Mouse (Mus musculus) adrenal gland, postnatal 25 days (tissue): ENCODE measurements around the gene Rps29. TPM values are rescaled to one million over a fixed set of nuclear protein-coding genes. Genes with fewer than 3 reads are reported as not detected.
A peak's percentile ranks its signal among the peaks of the same experiment; 100 is the strongest.

Experiments used
- DNase-seq: peaks from one replicate; pipeline ENCODE4 v3.0.0; 2021; ENCODE audit warnings: mixed read lengths
- long read RNA-seq: library from polyadenylated mRNA; stranded (forward); transcript quantifications from one replicate; pipeline ENCODE4 v2.0.0, GENCODE M21; 2021
- total RNA-seq: library from RNA; stranded (reverse); gene quantifications from 2 replicates; pipeline ENCODE4 v1.2.3, GENCODE M21; 2021

Rps29 gene
- 1,073 and 1,362 TPM in 2 replicates for total RNA-seq
- long read RNA-seq, transcript Rps29-201 (3 exons, 390 nt) = major isoform, 176 of 178 reads
- long read RNA-seq, partial matches to known transcripts = 2 of 178 reads
- long read RNA-seq, other reads (novel, unspliced or antisense) = 0 of 178 reads

- peak; percentile 95 for DNase-seq
These were observed at the start of gene Rps29 for GRCm38 (mm10) chr12:69158765-69159577. Gene Rps29 (minus strand): TSS chr12:69159186.

GRCm38 (mm10) chr12:69208520-69208919 is 49.5 kb upstream of the Rps29 start:
- DNase-seq = no peak

- DNase-seq = no peak
These were observed 48.9 kb upstream of the Rps29 start for GRCm38 (mm10) chr12:69207926-69208325.

GRCm38 (mm10) chr12:69207396-69207795 is 48.4 kb upstream of the Rps29 start:
- DNase-seq = no peak

GRCm38 (mm10) chr12:69204052-69204833 is 45.3 kb upstream of the Rps29 start, which contains the start of gene Gm49384:
Gene Gm49384 (minus strand): TSS chr12:69204267.
- DNase-seq = no peak

GRCm38 (mm10) chr12:69198985-69199384 is 40.0 kb upstream of the Rps29 start:
- DNase-seq = no peak

GRCm38 (mm10) chr12:69198164-69198535 is 39.2 kb upstream of the Rps29 start, which contains the start of gene Dnaaf2:
Gene Dnaaf2 (minus strand): TSS chr12:69198429.
- DNase-seq = peak; percentile 81

- peak; percentile 66 for DNase-seq
These were observed 38.6 kb upstream of the Rps29 start for GRCm38 (mm10) chr12:69197378-69198163.

- DNase-seq = peak; percentile 76
These were observed 37.7 kb upstream of the Rps29 start, which contains the start of gene Gm49383 for GRCm38 (mm10) chr12:69196444-69197377. Gene Gm49383 (minus strand): TSS chr12:69197104.

- DNase-seq = no peak
These were observed 33.7 kb upstream of the Rps29 start for GRCm38 (mm10) chr12:69192637-69193036.

- DNase-seq = no peak
These were observed 32.4 kb upstream of the Rps29 start for GRCm38 (mm10) chr12:69191396-69191795.

- DNase-seq = no peak
These were observed 31.5 kb upstream of the Rps29 start for GRCm38 (mm10) chr12:69190522-69190921.

- DNase-seq = no peak
These were observed 31.1 kb upstream of the Rps29 start for GRCm38 (mm10) chr12:69190074-69190473.

GRCm38 (mm10) chr12:69186811-69187471 is 28.0 kb upstream of the Rps29 start:
- DNase-seq = no peak

GRCm38 (mm10) chr12:69185371-69185770 is 26.4 kb upstream of the Rps29 start:
- no peak for DNase-seq

GRCm38 (mm10) chr12:69184342-69185295 is 25.6 kb upstream of the Rps29 start:
- peak; percentile 64 for DNase-seq

GRCm38 (mm10) chr12:69183583-69184308 is 24.8 kb upstream of the Rps29 start, which contains the start of the genes Rpl36al and Mgat2:
Gene Rpl36al (minus strand): TSS chr12:69184083.
Gene Mgat2 (plus strand): TSS chr12:69184157.
- peak; percentile 100 for DNase-seq

- DNase-seq = no peak
These were observed 22.8 kb upstream of the Rps29 start for GRCm38 (mm10) chr12:69181800-69182199.
